Mouse (Mus musculus): ENCODE results near the gene Ccdc28a. TPM values are rescaled to one million over a fixed set of nuclear protein-coding genes. Genes with fewer than 3 reads are reported as not detected.

Gene Ccdc28a
- polyA plus RNA-seq, 1 experiment from 2014 or later = 10.6 TPM

DNA sequence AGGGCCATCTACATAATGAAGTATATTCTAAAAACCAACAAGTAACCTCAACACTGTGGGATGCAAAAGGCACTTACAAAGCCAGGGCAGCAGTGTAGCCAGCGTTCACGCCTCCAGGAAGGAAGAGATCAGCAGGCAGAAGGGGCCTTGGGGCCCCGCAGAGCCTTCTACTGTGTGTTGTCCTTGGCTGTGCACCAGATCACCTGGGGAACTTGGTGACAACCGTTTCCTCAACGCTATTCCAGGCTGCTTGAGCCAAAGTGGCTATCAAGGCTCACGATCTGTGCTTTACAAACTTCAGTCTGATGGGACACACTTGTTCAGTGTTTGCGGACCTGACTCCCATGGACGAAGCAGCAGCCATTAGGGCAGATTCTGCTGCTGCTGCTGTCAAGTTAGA lies 43.1 kb downstream of the Ccdc28a start:
- no peak for DNase-seq (ENCODE audit: low spot score)
- H3K9me3 ChIP-seq = no peaks in the 10 kb centered on the region
- peaks cover 5% of the 10 kb centered on the region; the same call in 1 of the 2 replicates for H3K4me1 ChIP-seq
- 73% methylated on average over 8 of the region's 8 CpGs for WGBS
- no peak overlapping the region for H3K4me3 ChIP-seq
- H3K27ac ChIP-seq (replicated peaks) = no peak overlapping the region
- H3K36me3 ChIP-seq (replicated peaks) = no peaks in the 10 kb centered on the region
- H3K27me3 ChIP-seq (replicated peaks; ENCODE audit: low read depth, poor library complexity, severe bottlenecking) = no peaks in the 10 kb centered on the region

DNA sequence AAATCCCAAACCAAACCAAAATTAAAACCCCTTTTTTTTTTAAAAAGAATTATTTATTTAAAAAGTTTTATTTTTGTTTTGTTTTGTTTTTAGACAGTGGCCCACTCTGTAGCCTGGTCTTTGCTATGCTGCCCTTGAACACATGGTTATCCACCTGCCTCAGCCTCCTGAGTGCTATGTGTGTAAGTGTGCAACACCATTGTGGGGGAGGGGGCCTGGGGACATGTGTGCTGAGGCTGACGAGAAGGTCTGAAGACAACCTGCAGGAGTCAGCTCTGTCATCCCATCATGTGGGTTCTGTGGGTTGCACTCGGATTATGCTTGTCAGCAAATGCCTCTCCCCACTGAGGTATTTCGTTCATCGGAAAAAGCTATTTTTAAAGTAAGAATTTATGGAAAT lies 45.3 kb downstream of the Ccdc28a start:
- Histone ChIP-seq H3K9me3 (no peaks in the 10 kb centered on the region), H3K36me3 (replicated peaks) (no peaks in the 10 kb centered on the region), H3K4me1 (0 out of 2 replicates have a peak, but pooled peaks cover under 1% of the 10 kb centered on the region), H3K4me3 (no peak overlapping the region), H3K27me3 (replicated peaks; ENCODE audit: low read depth, poor library complexity, severe bottlenecking) (no peaks in the 10 kb centered on the region), H3K27ac (replicated peaks) (no peak overlapping the region)
- 88% methylated on average over 4 of the region's 4 CpGs for WGBS
- no peak for DNase-seq (ENCODE audit: low spot score)

DNA sequence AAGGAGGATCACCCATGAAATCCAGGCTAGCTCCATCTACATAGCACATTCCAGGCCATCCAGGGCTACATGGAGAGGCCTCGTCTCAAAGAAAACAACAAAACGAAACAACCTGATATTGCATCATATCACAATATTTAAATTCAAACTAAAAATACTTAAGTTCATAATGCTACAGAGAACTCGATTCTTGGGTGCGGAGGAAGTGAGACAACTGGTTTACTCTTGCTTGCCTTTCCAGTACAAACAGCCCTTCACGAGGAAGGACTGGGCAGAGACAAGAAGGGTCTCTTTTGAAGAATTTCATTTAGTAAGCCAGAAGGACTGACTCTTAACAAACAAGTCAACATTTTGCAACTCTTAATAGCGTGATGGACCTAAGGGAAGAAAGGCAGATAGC lies 46.2 kb downstream of the Ccdc28a start:
- Histone ChIP-seq H3K4me3 (no peak overlapping the region), H3K4me1 (no peaks in the 10 kb centered on the region), H3K36me3 (replicated peaks) (no peaks in the 10 kb centered on the region), H3K27ac (replicated peaks) (no peak overlapping the region), H3K27me3 (replicated peaks; ENCODE audit: low read depth, poor library complexity, severe bottlenecking) (no peaks in the 10 kb centered on the region), H3K9me3 (no peaks in the 10 kb centered on the region)
- DNase-seq (ENCODE audit: low spot score) = no peak
- 82% methylated on average over 6 of the region's 6 CpGs for WGBS

DNA sequence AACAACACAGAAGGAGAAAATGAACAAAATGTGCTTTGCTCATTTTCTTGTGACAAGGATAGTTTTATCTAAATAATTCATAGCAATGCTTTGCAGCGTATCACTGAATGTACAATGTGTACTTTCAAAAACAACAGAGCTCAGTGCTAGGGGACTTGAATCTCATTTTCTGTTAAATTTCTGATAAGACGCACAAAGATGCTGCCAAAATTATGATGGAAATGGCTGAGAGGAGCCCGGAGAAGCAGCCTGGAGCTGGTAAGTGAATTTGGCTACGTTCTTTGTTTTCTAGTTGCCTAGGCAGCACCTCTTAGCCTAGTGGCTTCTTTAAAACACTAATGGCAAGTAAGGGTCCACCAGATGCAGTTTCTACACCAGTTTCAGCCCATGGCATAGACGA lies 52.6 kb downstream of the Ccdc28a start:
- Histone ChIP-seq H3K27ac (replicated peaks) (no peak overlapping the region), H3K4me1 (no peaks in the 10 kb centered on the region), H3K27me3 (replicated peaks; ENCODE audit: low read depth, poor library complexity, severe bottlenecking) (no peaks in the 10 kb centered on the region), H3K36me3 (replicated peaks) (no peaks in the 10 kb centered on the region), H3K4me3 (no peak overlapping the region), H3K9me3 (no peaks in the 10 kb centered on the region)
- 91% methylated on average over 5 of the region's 5 CpGs for WGBS
- DNase-seq (ENCODE audit: low spot score) = no peak

DNA sequence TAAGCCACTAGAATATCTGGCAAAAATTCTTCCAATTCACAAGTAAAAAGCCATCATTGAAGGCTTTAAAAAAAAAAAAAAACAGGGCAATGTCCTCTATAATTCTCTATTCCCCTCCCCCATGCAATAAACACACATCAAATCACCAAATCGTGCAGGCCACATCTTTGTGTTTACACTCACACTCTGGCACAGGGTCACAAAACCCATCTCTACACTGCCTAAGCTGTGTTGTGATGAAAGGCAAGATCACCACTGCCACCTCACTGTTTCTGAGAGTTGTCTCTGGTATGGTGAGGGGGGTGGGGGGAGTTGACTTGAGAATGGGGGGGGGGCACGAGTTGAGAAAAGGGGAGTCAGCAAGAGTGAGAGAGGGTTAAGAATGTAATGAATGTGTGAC lies 57.5 kb downstream of the Ccdc28a start:
- Histone ChIP-seq H3K27me3 (replicated peaks; ENCODE audit: low read depth, poor library complexity, severe bottlenecking) (no peaks in the 10 kb centered on the region), H3K4me1 (no peaks in the 10 kb centered on the region), H3K4me3 (no peak overlapping the region), H3K9me3 (no peaks in the 10 kb centered on the region), H3K36me3 (replicated peaks) (no peaks in the 10 kb centered on the region), H3K27ac (replicated peaks) (no peak overlapping the region)
- no peak for DNase-seq (ENCODE audit: low spot score)
- 73% methylated on average over 2 of the region's 2 CpGs for WGBS

DNA sequence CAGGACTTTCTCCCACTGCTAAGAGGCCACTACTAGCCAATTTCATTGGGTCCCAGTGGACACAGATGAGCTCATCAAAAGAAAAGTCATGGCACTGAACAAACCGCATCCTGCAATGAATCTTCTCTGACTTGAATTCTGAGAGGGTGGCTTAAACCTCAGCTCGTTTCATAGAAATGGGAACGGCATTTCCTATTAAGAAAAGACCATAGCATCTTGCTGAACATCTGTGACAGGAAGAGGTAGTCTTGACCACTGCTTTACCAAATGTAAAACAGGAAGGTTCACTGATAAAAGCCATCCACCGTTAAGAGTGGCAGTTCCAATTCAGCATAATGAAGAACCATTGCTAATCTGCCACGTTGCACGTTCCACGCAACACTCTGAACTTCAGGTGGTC lies 58.1 kb downstream of the Ccdc28a start:
- 90% methylated on average over 7 of the region's 7 CpGs for WGBS
- no peaks in the 10 kb centered on the region for H3K9me3 ChIP-seq

DNA sequence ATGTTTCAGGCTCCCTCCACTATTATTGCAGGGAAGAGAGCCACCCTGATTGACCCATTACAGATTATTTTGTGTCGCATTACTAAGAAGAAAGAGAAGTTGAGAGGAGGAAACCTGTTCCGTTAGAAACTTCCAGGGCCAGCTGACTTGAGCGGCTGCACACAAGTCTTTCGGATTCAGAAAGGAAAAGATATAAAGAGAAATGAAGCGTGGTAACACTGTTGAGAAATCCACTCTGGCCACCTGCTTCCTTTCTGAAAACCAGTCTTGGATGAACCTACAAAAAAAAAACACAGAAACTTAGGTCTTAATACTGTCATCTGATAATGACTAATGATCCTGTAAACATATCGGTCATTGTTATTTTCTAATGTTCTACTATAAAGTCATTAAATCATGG lies 59.7 kb downstream of the Ccdc28a start:
- WGBS = 93% methylated on average over 6 of the region's 6 CpGs
- no peaks in the 10 kb centered on the region for H3K4me1 ChIP-seq

More for the DNA sequence above, 58.1 kb downstream of the Ccdc28a start:
- H3K4me3 ChIP-seq = no peak overlapping the region
- H3K27ac ChIP-seq (replicated peaks) = no peak overlapping the region
- no peaks in the 10 kb centered on the region for H3K27me3 ChIP-seq (replicated peaks; ENCODE audit: low read depth, poor library complexity, severe bottlenecking)
- no peaks in the 10 kb centered on the region for H3K36me3 ChIP-seq (replicated peaks)
- DNase-seq (ENCODE audit: low spot score) = no peak
- H3K4me1 ChIP-seq = no peaks in the 10 kb centered on the region

More for the DNA sequence above, 59.7 kb downstream of the Ccdc28a start:
- Histone ChIP-seq H3K36me3 (replicated peaks) (no peaks in the 10 kb centered on the region), H3K9me3 (no peaks in the 10 kb centered on the region), H3K4me3 (no peak overlapping the region), H3K27ac (replicated peaks) (no peak overlapping the region), H3K27me3 (replicated peaks; ENCODE audit: low read depth, poor library complexity, severe bottlenecking) (no peaks in the 10 kb centered on the region)
- no peak for DNase-seq (ENCODE audit: low spot score)

Other genes with a start within 250 kb of the Ccdc28a start
- gene Abracl, start 211.7 kb downstream of the Ccdc28a start, polyA plus RNA-seq (2016; fragmentation: Nextera tagmentation; extraction: Ambion mirVana) = 163 and 164 TPM in 2 replicates
- gene Reps1, start 179.1 kb downstream of the Ccdc28a start, polyA plus RNA-seq (2016; fragmentation: Nextera tagmentation; extraction: Ambion mirVana) = 15.3 and 16.5 TPM in 2 replicates
- gene Ect2l, start 24.1 kb downstream of the Ccdc28a start, polyA plus RNA-seq (2016; fragmentation: Nextera tagmentation; extraction: Ambion mirVana) = 0.36 and 0.52 TPM in 2 replicates
- gene Nhsl1, start 84.0 kb upstream of the Ccdc28a start, polyA plus RNA-seq (2016; fragmentation: Nextera tagmentation; extraction: Ambion mirVana) = 12.6 and 12.9 TPM in 2 replicates

Data from embryonic facial prominence, embryonic 10.5 days (tissue).